Mouse (Mus musculus) embryo, embryonic 10 days (tissue): ENCODE results near the gene H2-T22.
"Not testable (repeated sequence)": the region's sequence is repeated elsewhere in the genome, so short reads cannot be mapped to it uniquely, and the experiment has no call there.

Experiments used
- DNase-seq: peaks from one replicate; pipeline ENCODE4 v3.0.0-alpha.2; 2015; ENCODE audit warnings: low spot score

The H2-T22 gene

GRCm38 (mm10) chr17:36028879-36029619 lies 13.5 kb downstream of the H2-T22 start:
- no peak for DNase-seq

- no peak for DNase-seq
Measured at GRCm38 (mm10) chr17:36027663-36028062, 14.9 kb downstream of the H2-T22 start.

GRCm38 (mm10) chr17:36025901-36026300 lies 16.6 kb downstream of the H2-T22 start:
- no peak for DNase-seq

GRCm38 (mm10) chr17:36025197-36025596 lies 17.4 kb downstream of the H2-T22 start:
- DNase-seq = no peak

GRCm38 (mm10) chr17:36023710-36024654 lies 18.6 kb downstream of the H2-T22 start:
- DNase-seq = no peak

- DNase-seq = no peak
Measured at GRCm38 (mm10) chr17:36022922-36023321, 19.6 kb downstream of the H2-T22 start.

GRCm38 (mm10) chr17:36022098-36022497 lies 20.4 kb downstream of the H2-T22 start:
- DNase-seq = no peak

- no peak for DNase-seq
Measured at GRCm38 (mm10) chr17:36021309-36021708, 21.2 kb downstream of the H2-T22 start.

- DNase-seq = peak; percentile 31
Measured at GRCm38 (mm10) chr17:36020191-36021073, 22.1 kb downstream of the H2-T22 start, which contains the start of gene H2-T24. H2-T24 (minus strand) TSS chr17:36020560.

GRCm38 (mm10) chr17:36019519-36019918 lies 23.0 kb downstream of the H2-T22 start:
- DNase-seq = no peak

GRCm38 (mm10) chr17:36018979-36019378 lies 23.6 kb downstream of the H2-T22 start:
- no peak for DNase-seq

GRCm38 (mm10) chr17:36017046-36017445 lies 25.5 kb downstream of the H2-T22 start:
- no peak for DNase-seq

GRCm38 (mm10) chr17:36014977-36015376 lies 27.6 kb downstream of the H2-T22 start:
- DNase-seq = no peak

GRCm38 (mm10) chr17:36004409-36004808 lies 38.1 kb downstream of the H2-T22 start:
- DNase-seq = not testable (repeated sequence)

- DNase-seq = no peak
Measured at GRCm38 (mm10) chr17:36003331-36003730, 39.2 kb downstream of the H2-T22 start.

- no peak for DNase-seq
Measured at GRCm38 (mm10) chr17:36001966-36002365, 40.6 kb downstream of the H2-T22 start.

- DNase-seq = no peak
Measured at GRCm38 (mm10) chr17:36001121-36001897, 41.2 kb downstream of the H2-T22 start.

GRCm38 (mm10) chr17:36000349-36000748 lies 42.2 kb downstream of the H2-T22 start:
- DNase-seq = no peak

GRCm38 (mm10) chr17:35999356-35999755 lies 43.2 kb downstream of the H2-T22 start:
- no peak for DNase-seq

GRCm38 (mm10) chr17:35998545-35999305 lies 43.8 kb downstream of the H2-T22 start:
- DNase-seq = no peak
